Mouse (Mus musculus) G1E (cell line): ENCODE measurements at regions not wholly inside any gene's neighbourhood (a gene's known extent, or its start where the extent isn't known, plus 50 kb on each side); places are given as distances from the start of the nearest gene placed in this dataset.

ENCODE experiments used
- ATAC-seq: 2 replicates; pipeline ENCODE4 v1.8.0; 2016; ENCODE audit warnings: mild to moderate bottlenecking; ENCODE audit not compliant: insufficient number of reproducible peaks, poor library complexity, low FRiP score, severe bottlenecking; ENCODE audit errors: extremely low read depth
- DNase-seq: peaks from one replicate; pipeline ENCODE4 v3.0.0; 2012; ENCODE audit warnings: low spot score
- H3K27me3 ChIP-seq: 2 replicates; pipeline ENCODE4 v1.6.1; 2012; ENCODE audit warnings: mild to moderate bottlenecking, low read length, inconsistent platforms; ENCODE audit not compliant: insufficient read depth
- H3K36me3 ChIP-seq: replicated peaks from 2 replicates; pipeline ENCODE3; 2012; ENCODE audit warnings: mild to moderate bottlenecking, inconsistent platforms
- H3K4me1 ChIP-seq: 2 replicates; pipeline ENCODE4 v1.6.1; 2012; ENCODE audit warnings: low read depth, low read length, inconsistent platforms, mixed read lengths; ENCODE audit not compliant: insufficient read depth
- H3K4me3 ChIP-seq: 2 replicates; pipeline ENCODE4 v1.5.1; 2012; ENCODE audit warnings: low read depth, mild to moderate bottlenecking, inconsistent platforms, low read length, moderate library complexity, mixed read lengths
- H3K9me3 ChIP-seq: replicated peaks from 2 replicates; pipeline ENCODE4 v1.6.1; 2012; ENCODE audit warnings: inconsistent platforms
- CTCF ChIP-seq: IDR thresholded peaks from 2 replicates; pipeline ENCODE4 v1.5.1; 2012; ENCODE audit warnings: low read depth, low read length, inconsistent platforms, mixed read lengths
- GATA1 ChIP-seq: IDR thresholded peaks from 2 replicates; pipeline ENCODE4 v1.6.1; 2012; ENCODE audit warnings: borderline replicate concordance, low read length, inconsistent platforms, mixed read lengths
- GATA2 ChIP-seq: IDR thresholded peaks from 2 replicates; pipeline ENCODE4 v1.6.1; 2012; ENCODE audit warnings: low read depth, low read length, inconsistent platforms, borderline replicate concordance
- POLR2AphosphoS5 ChIP-seq: IDR thresholded peaks from 2 replicates; pipeline ENCODE4 v1.6.1; 2012; ENCODE audit warnings: low read depth, low read length, inconsistent platforms; ENCODE audit not compliant: insufficient replicate concordance
- TAL1 ChIP-seq: conservative IDR thresholded peaks from 2 replicates; pipeline ENCODE4 v1.6.1; 2012; ENCODE audit warnings: low read depth, low read length, inconsistent platforms, mixed read lengths

GRCm38 (mm10) chr19:6668545-6668944, 125.7 kb upstream of the Slc22a12 start:
- peaks cover 15% of the 10 kb centered on the region; the same call in 1 of the 2 replicates for H3K27me3 ChIP-seq
- TF ChIP-seq GATA2 (no peak), CTCF (no peak), GATA1 (no peak), POLR2AphosphoS5 (no peak), TAL1 (no peak)
- no peaks in the 10 kb centered on the region for H3K36me3 ChIP-seq
- H3K4me3 ChIP-seq: no peak overlapping the region
- H3K9me3 ChIP-seq: no peaks in the 10 kb centered on the region
- no peak for DNase-seq
- no peak for ATAC-seq
- peaks cover 7% of the 10 kb centered on the region for H3K4me1 ChIP-seq

DNA sequence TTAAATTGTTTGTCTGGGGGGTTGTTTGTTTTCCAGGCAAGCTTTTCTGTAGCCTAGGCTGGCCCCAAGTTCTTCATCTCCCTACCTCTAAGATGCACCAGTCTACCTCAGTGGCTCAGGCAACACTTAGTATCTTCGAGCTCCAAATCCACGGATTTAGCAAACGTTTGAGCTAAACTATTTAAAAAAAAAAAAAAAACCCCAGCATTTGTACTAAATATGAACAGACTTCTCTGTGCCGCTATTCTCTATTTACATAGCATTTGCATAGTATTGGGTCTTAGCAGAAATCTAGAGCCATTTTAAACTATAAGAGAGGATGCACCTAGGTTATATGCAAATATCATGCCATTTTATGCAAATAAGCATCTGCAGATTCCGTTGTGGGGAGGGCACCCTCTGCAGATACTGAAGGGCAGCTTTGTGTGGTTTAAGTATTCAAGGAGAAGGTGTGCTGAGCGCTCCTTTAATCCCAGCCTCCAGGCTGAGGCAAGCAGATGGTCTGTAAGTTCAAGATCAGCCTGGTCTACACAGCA, 123.4 kb upstream of the Slc22a12 start:
- no peak for DNase-seq
- Histone ChIP-seq H3K27me3 (peaks cover 14% of the 10 kb centered on the region; the same call in 1 of the 2 replicates), H3K4me1 (peaks cover 13% of the 10 kb centered on the region), H3K4me3 (no peak overlapping the region), H3K36me3 (no peaks in the 10 kb centered on the region), H3K9me3 (no peaks in the 10 kb centered on the region)
- TF ChIP-seq GATA2: no peak
- ATAC-seq: no peak

DNA sequence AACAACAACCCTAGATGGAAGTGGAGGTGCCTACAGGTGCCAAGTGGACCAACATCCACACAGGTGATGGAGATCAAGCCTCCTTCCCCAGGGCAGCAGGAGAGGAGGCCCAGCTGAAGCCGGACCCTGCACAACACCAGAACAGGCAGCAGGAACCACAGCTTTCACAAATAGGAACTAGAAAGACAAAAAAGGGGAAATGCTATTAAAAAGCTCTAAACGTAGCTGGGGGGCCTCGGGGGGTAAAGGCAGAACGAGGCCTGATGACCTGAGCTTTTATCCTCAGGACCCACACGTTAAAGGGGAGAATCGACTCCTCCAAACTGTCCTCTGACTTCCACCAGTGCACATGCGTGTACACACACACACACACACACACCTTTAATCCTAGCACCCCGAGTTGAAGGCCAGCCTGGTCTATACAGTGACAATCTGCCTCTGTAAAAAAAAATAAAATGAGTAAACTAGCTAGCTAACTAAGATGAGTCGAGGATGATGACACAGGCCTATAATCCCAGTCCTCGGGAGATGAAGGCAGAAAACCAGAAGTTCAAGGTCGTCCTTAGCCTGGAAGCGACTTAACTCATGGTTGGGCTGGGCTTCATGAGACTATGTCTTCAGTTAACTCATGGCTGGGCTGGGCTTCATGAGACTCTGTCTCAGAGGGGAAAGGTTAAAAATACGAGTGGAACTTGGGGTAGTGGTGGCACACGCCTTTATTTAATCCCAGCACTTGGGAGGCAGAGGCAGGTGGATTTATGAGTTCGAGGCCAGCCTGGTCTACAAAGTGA, 122.6 kb upstream of the Slc22a12 start:
- H3K27me3 ChIP-seq: peaks cover 12% of the 10 kb centered on the region; the same call in 1 of the 2 replicates
- ATAC-seq: no peak
- H3K4me1 ChIP-seq: peaks cover 15% of the 10 kb centered on the region
- no peaks in the 10 kb centered on the region for H3K36me3 ChIP-seq
- no peak for TF ChIP-seq TAL1
- no peak for DNase-seq
- no peak overlapping the region for H3K4me3 ChIP-seq
- no peaks in the 10 kb centered on the region for H3K9me3 ChIP-seq

GRCm38 (mm10) chr19:6664311-6664952, 121.6 kb upstream of the Slc22a12 start:
- Histone ChIP-seq H3K4me1 (peaks cover 23% of the 10 kb centered on the region), H3K27me3 (peaks cover 13% of the 10 kb centered on the region; the same call in 1 of the 2 replicates), H3K9me3 (no peaks in the 10 kb centered on the region), H3K36me3 (no peaks in the 10 kb centered on the region), H3K4me3 (no peak overlapping the region)
- ATAC-seq: no peak
- no peak for TF ChIP-seq GATA1
- no peak for TF ChIP-seq CTCF
- no peak for TF ChIP-seq TAL1
- no peak for TF ChIP-seq GATA2
- no peak for TF ChIP-seq POLR2AphosphoS5
- no peak for DNase-seq

DNA sequence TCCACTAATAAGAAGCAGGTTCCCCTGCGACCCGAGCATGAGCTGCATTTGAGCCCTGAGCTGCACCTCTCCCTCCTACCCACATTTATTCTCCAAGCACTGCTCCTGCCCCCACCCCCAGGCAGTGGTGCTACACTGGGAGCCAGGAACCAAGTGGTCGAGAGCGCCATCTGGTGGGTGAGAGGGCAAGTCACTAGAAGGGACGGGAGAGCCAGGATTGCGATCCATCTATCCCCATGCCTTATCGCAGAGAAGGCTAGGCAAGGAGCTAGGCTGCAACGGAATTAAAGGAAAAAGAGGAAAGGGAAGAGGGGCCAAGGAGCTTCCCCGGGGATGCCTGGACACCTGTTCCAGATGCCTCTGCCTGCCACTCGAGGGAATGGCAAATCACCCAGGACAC, 120.6 kb upstream of the Slc22a12 start:
- peaks cover 13% of the 10 kb centered on the region; the same call in 1 of the 2 replicates for H3K27me3 ChIP-seq

DNA sequence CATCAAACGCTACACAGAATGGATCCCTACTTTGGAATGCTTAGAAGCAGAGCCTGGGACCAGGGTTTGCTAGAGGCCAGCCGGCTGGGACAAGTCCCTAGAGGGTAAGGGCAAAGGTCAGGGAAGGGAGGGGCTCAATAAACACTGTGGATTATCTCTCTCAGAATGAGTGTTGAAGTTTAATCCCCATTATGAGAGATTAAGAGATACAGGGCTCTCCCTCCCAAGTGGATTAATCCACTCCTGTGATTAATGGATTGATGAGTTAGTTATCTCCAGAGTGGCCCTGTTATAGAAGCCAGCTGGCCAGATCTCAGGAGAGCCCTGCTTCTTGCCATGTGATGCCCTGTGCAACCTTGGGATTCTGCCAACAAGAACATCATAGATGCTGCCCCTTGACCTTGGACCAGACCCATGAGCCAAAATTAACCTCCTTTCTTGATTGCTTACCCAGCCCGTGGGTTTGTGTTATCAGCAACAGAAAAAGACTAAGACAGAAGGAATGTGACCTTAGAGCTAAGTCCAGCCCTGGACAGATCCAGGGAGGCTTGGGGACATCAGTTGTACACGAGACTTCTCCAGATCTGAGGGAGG, 119.6 kb upstream of the Slc22a12 start:
- DNase-seq (no peak), ATAC-seq (no peak)
- Histone ChIP-seq H3K9me3 (no peaks in the 10 kb centered on the region), H3K4me1 (peaks cover 23% of the 10 kb centered on the region), H3K27me3 (peaks cover 10% of the 10 kb centered on the region; the same call in 1 of the 2 replicates), H3K4me3 (no peak overlapping the region), H3K36me3 (no peaks in the 10 kb centered on the region)
- no peak for TF ChIP-seq GATA1
- TF ChIP-seq POLR2AphosphoS5: no peak
- no peak for TF ChIP-seq TAL1
- TF ChIP-seq GATA2: no peak
- no peak for TF ChIP-seq CTCF

More for the DNA sequence above, 120.6 kb upstream of the Slc22a12 start:
- peaks cover 23% of the 10 kb centered on the region for H3K4me1 ChIP-seq
- H3K36me3 ChIP-seq: no peaks in the 10 kb centered on the region
- ATAC-seq (no peak), DNase-seq (peak; percentile 59)
- no peak for TF ChIP-seq TAL1
- no peak for TF ChIP-seq GATA2
- no peak for TF ChIP-seq GATA1
- TF ChIP-seq POLR2AphosphoS5: no peak
- TF ChIP-seq CTCF: peak; percentile 47; the same call in 1 of the 2 replicates
- H3K9me3 ChIP-seq: no peaks in the 10 kb centered on the region
- no peak overlapping the region for H3K4me3 ChIP-seq
